Mouse (Mus musculus): ENCODE measurements at regions not wholly inside any gene's neighbourhood (a gene's known extent, or its start where the extent isn't known, plus 50 kb on each side); places are given as distances from the start of the nearest gene placed in this dataset.
"Not testable (repeated sequence)": the region's sequence is repeated elsewhere in the genome, so short reads cannot be mapped to it uniquely, and the experiment has no call there.

- not testable (repeated sequence) for TF ChIP-seq CTCF (IDR thresholded peaks at IDR 0.05; ENCODE audit: low read depth, low read length); GATA1 (IDR thresholded peaks at IDR 0.05; ENCODE audit: borderline replicate concordance, low read length); POLR2AphosphoS5 (IDR thresholded peaks at IDR 0.05; ENCODE audit: insufficient replicate concordance, low read depth, low read length)
These were observed 306.7 kb upstream of the Ell2 start for GRCm38 (mm10) chr13:75399846-75400245.
